Mouse (Mus musculus) olfactory bulb, adult 2 months (tissue): ENCODE data around the gene Sh2d1b2.

Experiments used
- CTCF ChIP-seq: fragments of 200-500 bp; IDR thresholded peaks from 2 replicates; pipeline ENCODE4 v1.5.1; 2012; ENCODE audit warnings: low read depth, mild to moderate bottlenecking, low read length, moderate library complexity; ENCODE audit not compliant: insufficient read depth
- POLR2A ChIP-seq: fragments of 200-500 bp; IDR thresholded peaks from 2 replicates; pipeline ENCODE4 v1.6.1; 2012; ENCODE audit warnings: mild to moderate bottlenecking, low read depth, low read length, moderate library complexity; ENCODE audit not compliant: insufficient read depth

DNA sequence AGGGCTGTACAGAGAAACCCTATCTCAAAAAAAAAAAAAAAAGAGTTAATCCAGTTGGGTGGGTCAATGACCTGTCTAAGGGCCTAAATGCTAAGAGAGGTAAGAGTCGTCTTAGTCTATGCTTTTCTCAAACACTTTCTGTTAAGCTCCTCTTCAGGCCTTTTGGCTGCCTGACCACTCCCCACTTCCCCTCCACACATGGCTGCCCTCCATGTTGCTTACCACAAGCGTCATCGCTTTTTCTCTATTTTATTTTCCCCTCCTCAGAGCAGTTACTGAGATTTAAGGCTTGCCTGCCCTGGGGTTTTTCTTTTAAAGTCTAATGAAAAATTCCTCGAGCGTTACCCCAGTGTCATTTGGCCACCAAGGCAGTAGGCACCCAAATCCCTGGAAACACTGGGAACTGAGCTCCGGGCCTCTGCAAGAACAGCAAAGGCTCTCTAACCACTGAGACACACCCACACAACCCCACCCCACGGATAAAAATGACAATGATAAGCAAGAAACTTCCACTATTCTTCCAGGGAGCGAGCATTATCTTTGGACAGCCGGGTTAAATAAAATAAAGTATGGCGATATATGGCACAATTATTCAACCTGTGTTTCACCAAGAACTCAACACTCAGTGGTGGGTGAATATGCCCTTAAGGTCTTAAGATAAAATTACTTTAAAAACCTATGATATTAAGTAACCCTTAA lies 19.2 kb upstream of the Sh2d1b2 start:
- no peak for TF ChIP-seq CTCF
- no peak for TF ChIP-seq POLR2A
